Mouse (Mus musculus) G1E (cell line): Measurements from ENCODE around the gene Exoc5.

Experiments
- CTCF ChIP-seq: IDR thresholded peaks from 2 replicates; pipeline ENCODE4 v1.5.1; 2012; ENCODE audit warnings: low read depth, low read length, inconsistent platforms, mixed read lengths
- GATA1 ChIP-seq: IDR thresholded peaks from 2 replicates; pipeline ENCODE4 v1.6.1; 2012; ENCODE audit warnings: borderline replicate concordance, low read length, inconsistent platforms, mixed read lengths
- TAL1 ChIP-seq: conservative IDR thresholded peaks from 2 replicates; pipeline ENCODE4 v1.6.1; 2012; ENCODE audit warnings: low read depth, low read length, inconsistent platforms, mixed read lengths

DNA sequence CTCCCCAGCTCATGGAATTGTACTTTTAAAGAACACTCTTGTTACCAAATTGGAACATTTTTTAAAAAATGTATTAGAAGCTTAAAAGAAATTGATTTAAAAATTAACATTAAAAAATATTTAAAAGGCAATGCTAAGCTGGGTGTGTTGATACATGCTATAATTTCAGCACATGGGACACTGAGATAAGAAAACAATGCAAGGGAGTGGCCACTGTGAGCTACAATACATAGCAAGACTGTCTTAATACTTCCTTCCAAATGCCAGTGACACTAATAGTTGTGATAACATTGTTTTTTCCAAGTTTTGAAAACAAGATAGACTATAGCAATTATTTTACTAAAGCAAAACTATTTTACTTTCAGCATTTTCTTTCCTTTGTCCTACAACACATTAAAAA, 17.0 kb downstream of the Exoc5 start:
- no peak for TF ChIP-seq CTCF
- no peak for TF ChIP-seq GATA1
- peak; percentile 53 for TF ChIP-seq TAL1
